Mouse (Mus musculus) C2C12 (cell line): Measurements from ENCODE around the gene Trappc12.

Experiments
- CEBPB ChIP-seq: IDR thresholded peaks from one replicate; pipeline ENCODE4 v1.6.1; 2011; ENCODE audit warnings: low read depth, mild to moderate bottlenecking, control low read depth, moderate library complexity
- CTCF ChIP-seq: IDR thresholded peaks from one replicate; pipeline ENCODE4 v1.5.1; 2011; ENCODE audit not compliant: control insufficient read depth, insufficient read depth, insufficient read length
- MAX ChIP-seq: IDR thresholded peaks from one replicate; pipeline ENCODE4 v1.6.1; 2011; ENCODE audit warnings: mild to moderate bottlenecking, control low read depth
- MYOD1 ChIP-seq: IDR thresholded peaks from one replicate; pipeline ENCODE4 v1.6.1; 2011; ENCODE audit warnings: low read depth; ENCODE audit not compliant: control insufficient read depth, insufficient read length

DNA sequence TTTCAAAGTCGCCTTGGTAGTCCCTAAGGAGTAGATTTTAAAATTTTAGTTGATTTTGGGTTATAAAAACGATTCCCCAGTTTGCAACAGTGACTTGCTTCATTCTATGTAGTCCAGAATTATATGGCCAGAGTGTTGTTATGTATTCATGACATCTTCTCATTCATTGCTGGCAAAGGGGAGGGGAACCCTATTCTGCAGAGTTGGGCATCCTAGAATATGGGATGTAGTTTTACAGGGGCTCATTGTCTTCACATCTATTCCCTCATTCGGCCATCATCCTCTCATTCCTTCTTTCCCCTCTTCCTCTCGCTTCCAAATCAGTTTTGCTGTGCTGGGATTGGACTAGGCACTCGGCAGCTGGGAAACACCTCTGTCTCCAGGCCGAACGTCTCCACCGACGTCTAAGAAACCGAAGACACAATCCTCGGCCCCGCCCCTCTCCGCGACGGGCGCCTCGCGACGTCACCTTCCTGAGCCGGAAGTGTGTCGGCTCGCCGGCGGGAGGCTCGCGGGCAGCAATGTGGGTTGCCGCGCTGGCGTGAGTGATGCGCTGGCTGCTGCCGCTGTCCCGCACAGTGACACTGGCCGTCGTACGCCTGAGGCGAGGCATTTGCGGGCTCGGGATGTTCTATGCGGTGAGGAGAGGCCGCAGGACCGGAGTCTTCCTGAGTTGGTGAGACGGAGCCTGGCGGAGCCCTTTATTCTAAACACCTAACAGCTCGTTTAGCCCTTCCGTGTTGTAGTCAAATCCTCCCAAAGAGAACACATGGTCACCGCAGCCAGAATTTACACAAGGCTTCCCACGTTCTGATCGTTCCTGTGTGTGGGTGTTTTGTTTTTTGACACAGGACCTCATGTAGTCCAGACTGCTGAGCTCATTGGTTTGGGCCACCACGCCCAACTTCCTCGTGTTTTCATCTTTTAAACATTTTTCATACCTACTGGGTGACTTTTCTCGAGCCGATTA, 100.8 kb downstream of the Trappc12 start, which contains the start of gene Rnaseh1:
- TF ChIP-seq CTCF (no peak), CEBPB (no peak), MAX (peak; percentile 47), MYOD1 (no peak)
